Mouse (Mus musculus): ENCODE data around the gene Cage1.

GRCm38 (mm10) chr13:38002461-38002860 is 34.4 kb downstream of the Cage1 start:
- TF ChIP-seq CTCF (IDR thresholded peaks at IDR 0.05; ENCODE audit: low read depth): no peak
- TF ChIP-seq EP300 (IDR thresholded peaks at IDR 0.05; ENCODE audit: low read depth): no peak
